Mouse (Mus musculus) kidney, postnatal 0 days (tissue): ENCODE data around the gene Hs3st1. TPM values are rescaled to one million over a fixed set of nuclear protein-coding genes. Genes with fewer than 3 reads are reported as not detected.

Source experiments
- ATAC-seq: fragments of 200-750 bp; cut with Nextera tagmentation; replicated peaks from 2 replicates; pipeline ENCODE4 v1.8.0; 2017; ENCODE audit warnings: low read depth, moderate number of reproducible peaks, moderate TSS enrichment, moderate library complexity; ENCODE audit not compliant: low FRiP score
- DNase-seq: peaks from one replicate; pipeline ENCODE4 v3.0.0-alpha.2; 2016; ENCODE audit warnings: low spot score
- H3K27ac ChIP-seq: fragments of 300-500 bp; sonication (generic); 2 replicates; pipeline ENCODE4 v1.5.1; 2014; ENCODE audit warnings: mild to moderate bottlenecking
- H3K27me3 ChIP-seq: fragments of 300-500 bp; sonication (generic); 2 replicates; pipeline ENCODE4 v1.6.1; 2014; ENCODE audit warnings: low read length, mixed read lengths; ENCODE audit not compliant: insufficient read depth
- H3K36me3 ChIP-seq: fragments of 300-500 bp; sonication (generic); 2 replicates; pipeline ENCODE4 v1.6.1; 2014; ENCODE audit warnings: low read length, mixed read lengths; ENCODE audit not compliant: insufficient read depth
- H3K4me1 ChIP-seq: fragments of 300-500 bp; sonication (generic); replicated peaks from 2 replicates; pipeline ENCODE4 v1.6.1; 2014; ENCODE audit warnings: antibody characterized with exemption, low read length, mixed read lengths; ENCODE audit not compliant: insufficient read depth
- H3K4me2 ChIP-seq: fragments of 300-500 bp; sonication (generic); 2 replicates; pipeline ENCODE4 v1.6.1; 2014; ENCODE audit warnings: mild to moderate bottlenecking, low read length, moderate library complexity, mixed read lengths
- H3K4me3 ChIP-seq: fragments of 300-500 bp; sonication (generic); replicated peaks from 2 replicates; pipeline ENCODE4 v1.5.1; 2014; ENCODE audit warnings: low read depth, low read length
- H3K9ac ChIP-seq: fragments of 300-500 bp; sonication (generic); 2 replicates; pipeline ENCODE4 v1.6.1; 2014; ENCODE audit warnings: low read depth, low read length
- H3K9me3 ChIP-seq: fragments of 300-500 bp; sonication (generic); replicated peaks from 2 replicates; pipeline ENCODE4 v1.6.1; 2016; ENCODE audit warnings: low read length, inconsistent platforms, mixed read lengths
- CTCF ChIP-seq: IDR thresholded peaks from 2 replicates; pipeline ENCODE4 v1.5.1; 2016; ENCODE audit warnings: antibody characterized with exemption, low read depth, mild to moderate bottlenecking, moderate library complexity
- WGBS: fragments of 180-500 bp; shearing (Covaris S2); extraction: QIAGEN DNeasy Blood & Tissue Kit; methylation state at CpG from one replicate; pipeline ENCODE4 v1.1.7; 2014; 5-methylcytosine and 5-hydroxymethylcytosine counted together
- polyA plus RNA-seq: library from polyadenylated mRNA; unstranded; fragments of >200 nt; fragmentation: Nextera tagmentation; extraction: Ambion mirVana; gene quantifications from 2 replicates; pipeline ENCODE4 v1.2.1, GENCODE M21; 2015

Hs3st1 gene
- polyA plus RNA-seq, 1 experiment from 2014 or later, result 6.4 TPM

- Histone ChIP-seq H3K27me3 (no peaks in the 10 kb centered on the region), H3K27ac (no peak overlapping the region), H3K4me1 (no peaks in the 10 kb centered on the region), H3K9me3 (no peaks in the 10 kb centered on the region), H3K36me3 (no peaks in the 10 kb centered on the region), H3K4me3 (no peak overlapping the region), H3K9ac (no peak overlapping the region), H3K4me2 (no peak overlapping the region)
- no peak for TF ChIP-seq CTCF
- no peak for DNase-seq
- WGBS, result 57% methylated on average over 5 of the region's 5 CpGs
- no peak for ATAC-seq
These were observed 16.5 kb upstream of the Hs3st1 start for GRCm38 (mm10) chr5:39771680-39772348.

GRCm38 (mm10) chr5:39761682-39762456, 6.6 kb upstream of the Hs3st1 start:
- no peak overlapping the region for H3K9ac ChIP-seq
- no peak for DNase-seq
- no peaks in the 10 kb centered on the region for H3K4me1 ChIP-seq
- TF ChIP-seq CTCF, result no peak
- H3K36me3 ChIP-seq, result no peaks in the 10 kb centered on the region
- H3K4me3 ChIP-seq, result no peak overlapping the region
- H3K27ac ChIP-seq, result no peak overlapping the region
- WGBS, result 60% methylated on average over 8 of the region's 8 CpGs
- H3K9me3 ChIP-seq, result no peaks in the 10 kb centered on the region
- no peak overlapping the region for H3K4me2 ChIP-seq
- H3K27me3 ChIP-seq, result no peaks in the 10 kb centered on the region
- no peak for ATAC-seq

GRCm38 (mm10) chr5:39758890-39759475, 3.7 kb upstream of the Hs3st1 start:
- H3K4me1 ChIP-seq, result no peaks in the 10 kb centered on the region
- H3K4me3 ChIP-seq, result no peak overlapping the region
- WGBS, result 62% methylated on average over 2 of the region's 2 CpGs
- H3K27me3 ChIP-seq, result no peaks in the 10 kb centered on the region
- H3K27ac ChIP-seq, result no peak overlapping the region
- no peaks in the 10 kb centered on the region for H3K36me3 ChIP-seq
- ATAC-seq, result no peak
- no peak overlapping the region for H3K4me2 ChIP-seq
- peak; percentile 22 for DNase-seq
- no peaks in the 10 kb centered on the region for H3K9me3 ChIP-seq
- H3K9ac ChIP-seq, result no peak overlapping the region
- TF ChIP-seq CTCF, result no peak

GRCm38 (mm10) chr5:39736843-39737242, 18.4 kb downstream of the Hs3st1 start:
- ATAC-seq (no peak), DNase-seq (no peak)
- H3K36me3 ChIP-seq, result no peaks in the 10 kb centered on the region
- H3K9ac ChIP-seq, result no peak overlapping the region
- no peak overlapping the region for H3K4me2 ChIP-seq
- H3K4me3 ChIP-seq, result no peak overlapping the region
- 90% methylated on average over 2 of the region's 2 CpGs for WGBS
- H3K4me1 ChIP-seq, result no peaks in the 10 kb centered on the region
- H3K27me3 ChIP-seq, result no peaks in the 10 kb centered on the region
- H3K27ac ChIP-seq, result no peak overlapping the region
- H3K9me3 ChIP-seq, result no peaks in the 10 kb centered on the region
- no peak for TF ChIP-seq CTCF

- H3K4me3 ChIP-seq, result no peak overlapping the region
- H3K27me3 ChIP-seq, result no peaks in the 10 kb centered on the region
- H3K9me3 ChIP-seq, result no peaks in the 10 kb centered on the region
- 59% methylated on average over 1 of the region's 1 CpGs for WGBS
- no peaks in the 10 kb centered on the region for H3K4me1 ChIP-seq
- TF ChIP-seq CTCF, result no peak
- ATAC-seq (no peak), DNase-seq (no peak)
- H3K4me2 ChIP-seq, result no peak overlapping the region
- H3K9ac ChIP-seq, result no peak overlapping the region
- H3K36me3 ChIP-seq, result no peaks in the 10 kb centered on the region
- no peak overlapping the region for H3K27ac ChIP-seq
These were observed 21.4 kb downstream of the Hs3st1 start for GRCm38 (mm10) chr5:39733750-39734443.
